Mouse (Mus musculus) hindbrain, postnatal 0 days (tissue): ENCODE results near the gene Nufip1. TPM values are rescaled to one million over a fixed set of nuclear protein-coding genes. Genes with fewer than 3 reads are reported as not detected.

ENCODE experiments used
- ATAC-seq: fragments of 200-750 bp; cut with Nextera tagmentation; 2 replicates; pipeline ENCODE4 v1.8.0; 2017; ENCODE audit warnings: mild to moderate bottlenecking, moderate TSS enrichment, moderate library complexity
- DNase-seq: peaks from one replicate; pipeline ENCODE4 v3.0.0-alpha.2; 2015; ENCODE audit warnings: low spot score
- H3K27ac ChIP-seq: fragments of 300-500 bp; sonication (generic); 2 replicates; pipeline ENCODE4 v1.5.1; 2014; ENCODE audit warnings: mild to moderate bottlenecking
- H3K27me3 ChIP-seq: fragments of 300-500 bp; sonication (generic); 2 replicates; pipeline ENCODE4 v1.6.1; 2014; ENCODE audit warnings: low read length, mixed read lengths; ENCODE audit not compliant: insufficient read depth
- H3K36me3 ChIP-seq: fragments of 300-500 bp; sonication (generic); 2 replicates; pipeline ENCODE4 v1.6.1; 2014; ENCODE audit warnings: low read length, mixed read lengths; ENCODE audit not compliant: insufficient read depth
- H3K4me1 ChIP-seq: fragments of 300-500 bp; sonication (generic); 2 replicates; pipeline ENCODE4 v1.6.1; 2014; ENCODE audit warnings: antibody characterized with exemption, low read length, mixed read lengths; ENCODE audit not compliant: insufficient read depth
- H3K4me2 ChIP-seq: fragments of 300-500 bp; sonication (generic); 2 replicates; pipeline ENCODE4 v1.6.1; 2014; ENCODE audit warnings: low read depth, mild to moderate bottlenecking, low read length, moderate library complexity, mixed read lengths
- H3K4me3 ChIP-seq: fragments of 300-500 bp; sonication (generic); 2 replicates; pipeline ENCODE4 v1.5.1; 2014; ENCODE audit warnings: low read length
- H3K9ac ChIP-seq: fragments of 300-500 bp; sonication (generic); replicated peaks from 2 replicates; pipeline ENCODE4 v1.6.1; 2014; ENCODE audit warnings: mild to moderate bottlenecking, low read length, moderate library complexity, mixed read lengths
- H3K9me3 ChIP-seq: fragments of 300-500 bp; sonication (generic); 2 replicates; pipeline ENCODE4 v1.6.1; 2016; ENCODE audit warnings: low read length, mixed read lengths
- CTCF ChIP-seq: IDR thresholded peaks from 2 replicates; pipeline ENCODE4 v1.5.1; 2016; ENCODE audit warnings: antibody characterized with exemption, control low read depth, low read depth
- WGBS: fragments of 180-500 bp; shearing (Covaris S2); extraction: QIAGEN DNeasy Blood & Tissue Kit; methylation state at CpG from one replicate; pipeline ENCODE4 v1.1.7; 2014; 5-methylcytosine and 5-hydroxymethylcytosine counted together
- polyA plus RNA-seq: library from polyadenylated mRNA; unstranded; fragments of >200 nt; fragmentation: Nextera tagmentation; extraction: Ambion mirVana; gene quantifications from 2 replicates; pipeline ENCODE4 v1.2.1, GENCODE M21; 2015
- total RNA-seq: library from RNA; depleted of rRNA; stranded (reverse); fragments of >200 nt; gene quantifications from 2 replicates; pipeline ENCODE4 v1.2.3, GENCODE M21; 2014

The Nufip1 gene
- total and polyA plus RNA-seq, 2 experiments from 2014 or later: 11.3 to 13.5 TPM

DNA sequence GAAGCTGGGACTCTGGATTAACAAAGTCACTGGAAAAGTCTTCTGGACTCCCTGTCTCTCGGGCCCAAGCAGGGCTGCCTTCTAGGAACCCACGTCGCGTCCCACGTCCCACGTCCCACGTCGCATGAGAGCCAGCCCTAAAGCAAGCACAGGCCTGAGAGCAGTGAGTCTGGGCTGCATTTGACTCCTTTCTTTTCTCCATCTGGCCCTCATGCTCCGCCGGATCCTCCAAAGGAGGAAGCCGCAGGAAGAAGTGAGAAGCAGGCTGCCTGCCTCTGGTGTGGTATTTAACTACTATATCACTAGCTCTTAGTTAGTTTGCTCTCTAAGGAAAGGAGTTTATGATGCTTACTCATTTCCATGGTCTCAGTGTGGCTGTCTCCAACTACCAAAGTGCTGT lies 39.8 kb downstream of the Nufip1 start:
- H3K4me2 ChIP-seq: no peak overlapping the region
- no peaks in the 10 kb centered on the region for H3K36me3 ChIP-seq
- no peak overlapping the region; the same call in 1 of the 2 replicates for H3K27ac ChIP-seq
- no peaks in the 10 kb centered on the region for H3K9me3 ChIP-seq
- H3K9ac ChIP-seq: no peak overlapping the region
- TF ChIP-seq CTCF: no peak
- no peak overlapping the region for H3K4me3 ChIP-seq
- no peak for DNase-seq
- no peaks in the 10 kb centered on the region for H3K27me3 ChIP-seq
- H3K4me1 ChIP-seq: no peaks in the 10 kb centered on the region
- ATAC-seq: no peak
- 74% methylated on average over 11 of the region's 11 CpGs for WGBS

DNA sequence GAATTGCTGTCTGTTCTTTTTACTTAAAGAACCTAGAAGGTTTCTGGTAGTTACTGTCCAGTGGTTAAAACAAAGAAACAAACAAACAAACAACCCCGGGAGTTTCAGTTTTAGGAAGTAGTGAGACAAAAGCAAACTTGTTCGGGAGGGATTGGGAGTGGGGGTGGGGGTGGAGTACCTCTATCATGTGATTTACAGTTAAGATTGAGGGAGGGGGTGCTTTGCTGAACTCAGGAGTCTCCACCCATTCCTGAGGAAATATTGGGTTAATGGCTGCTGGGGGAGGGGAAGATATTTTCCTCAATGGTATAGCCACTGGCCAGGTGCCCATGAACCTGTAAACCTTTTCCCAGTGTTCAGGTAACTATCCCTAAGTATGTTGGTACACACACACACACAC lies 40.3 kb downstream of the Nufip1 start:
- no peak for DNase-seq
- Histone ChIP-seq H3K27me3 (no peaks in the 10 kb centered on the region), H3K27ac (no peak overlapping the region), H3K36me3 (no peaks in the 10 kb centered on the region), H3K4me2 (no peak overlapping the region), H3K9me3 (no peaks in the 10 kb centered on the region), H3K9ac (no peak overlapping the region), H3K4me1 (no peaks in the 10 kb centered on the region), H3K4me3 (no peak overlapping the region)
- 64% methylated on average over 2 of the region's 2 CpGs for WGBS
- no peak for TF ChIP-seq CTCF
- ATAC-seq: no peak

DNA sequence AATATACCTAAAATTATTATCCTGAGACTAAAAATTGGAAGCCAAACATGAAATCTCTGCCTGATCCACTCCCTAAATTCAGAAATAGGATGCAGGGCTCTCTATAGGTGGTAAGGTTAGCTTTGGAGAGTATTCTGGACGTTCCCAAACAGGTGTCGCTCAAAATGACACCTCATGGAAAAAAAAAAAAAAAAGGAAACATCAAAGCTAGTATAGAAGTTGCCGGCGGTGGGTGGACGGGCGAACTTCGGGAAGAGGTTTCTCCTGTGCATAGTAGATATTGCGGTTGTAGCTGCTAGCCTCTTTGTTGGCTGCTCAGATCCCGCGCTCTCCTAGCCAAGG lies 41.1 kb downstream of the Nufip1 start:
- no peaks in the 10 kb centered on the region for H3K4me1 ChIP-seq
- H3K4me3 ChIP-seq: peak overlapping the region; percentile 77
- ATAC-seq: no peak
- H3K36me3 ChIP-seq: no peaks in the 10 kb centered on the region
- no peak for DNase-seq
- H3K4me2 ChIP-seq: peak overlapping the region; percentile 71
- whole genome bisulfite sequencing: under 1% methylated on average over 10 of the region's 10 CpGs
- no peak for TF ChIP-seq CTCF
- H3K27ac ChIP-seq: peak overlapping the region; percentile 97; the same call in 1 of the 2 replicates
- no peaks in the 10 kb centered on the region for H3K9me3 ChIP-seq
- H3K27me3 ChIP-seq: no peaks in the 10 kb centered on the region
- peak overlapping the region; percentile 71 for H3K9ac ChIP-seq

- DNase-seq (peak; percentile 98), ATAC-seq (peak; percentile 96)
- Histone ChIP-seq H3K9ac (peak overlapping the region; percentile 71), H3K27me3 (no peaks in the 10 kb centered on the region), H3K4me1 (no peaks in the 10 kb centered on the region), H3K27ac (peak overlapping the region; percentile 97), H3K4me2 (peak overlapping the region; percentile 71), H3K9me3 (no peaks in the 10 kb centered on the region), H3K36me3 (no peaks in the 10 kb centered on the region), H3K4me3 (peak overlapping the region; percentile 77)
- TF ChIP-seq CTCF: peak; percentile 65
- WGBS: under 1% methylated on average over 41 of the region's 41 CpGs
These were observed 41.7 kb downstream of the Nufip1 start for GRCm38 (mm10) chr14:76152162-76153002.

DNA sequence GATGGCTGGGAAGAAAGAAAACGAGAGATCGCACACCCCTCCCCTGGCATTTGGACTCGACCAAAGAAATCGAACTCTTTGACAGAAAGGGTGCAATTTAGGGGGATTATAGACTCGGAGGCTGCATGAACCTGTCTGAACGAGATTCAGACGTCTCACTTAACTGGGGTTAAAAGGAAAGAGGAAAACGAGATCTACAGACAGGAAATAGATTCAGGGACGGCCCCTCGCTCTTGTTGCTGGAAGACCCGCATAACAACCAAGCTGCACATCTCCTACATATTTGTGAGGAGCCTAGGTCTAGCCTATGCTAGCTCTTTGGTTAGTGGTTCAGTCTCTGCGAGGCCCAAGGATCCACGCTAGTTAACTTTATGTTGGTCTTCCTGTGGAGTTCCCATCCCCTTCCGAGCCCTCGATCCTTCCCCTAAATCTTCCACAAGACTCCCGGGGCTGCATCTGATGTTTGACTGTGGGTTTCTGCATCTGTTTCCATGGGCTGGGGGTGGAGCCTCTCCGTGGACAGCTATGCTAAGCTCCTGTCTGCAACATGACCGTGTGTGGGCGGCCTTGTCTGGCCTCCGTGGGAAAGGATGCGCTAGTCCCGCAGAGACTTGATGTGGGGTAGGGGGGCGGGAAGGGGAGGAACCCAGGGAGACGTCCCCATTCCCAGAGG lies 42.4 kb downstream of the Nufip1 start:
- H3K27me3 ChIP-seq: no peaks in the 10 kb centered on the region
- H3K4me2 ChIP-seq: peak overlapping the region; percentile 71
- DNase-seq: peak; percentile 58
- TF ChIP-seq CTCF: no peak
- ATAC-seq: peak; percentile 73
- no peaks in the 10 kb centered on the region for H3K36me3 ChIP-seq
- peak overlapping the region; percentile 41 for H3K9ac ChIP-seq
- WGBS: 5% methylated on average over 24 of the region's 24 CpGs
- peak overlapping the region; percentile 77 for H3K4me3 ChIP-seq
- peak overlapping the region; percentile 97 for H3K27ac ChIP-seq
- no peaks in the 10 kb centered on the region for H3K4me1 ChIP-seq
- no peaks in the 10 kb centered on the region for H3K9me3 ChIP-seq

DNA sequence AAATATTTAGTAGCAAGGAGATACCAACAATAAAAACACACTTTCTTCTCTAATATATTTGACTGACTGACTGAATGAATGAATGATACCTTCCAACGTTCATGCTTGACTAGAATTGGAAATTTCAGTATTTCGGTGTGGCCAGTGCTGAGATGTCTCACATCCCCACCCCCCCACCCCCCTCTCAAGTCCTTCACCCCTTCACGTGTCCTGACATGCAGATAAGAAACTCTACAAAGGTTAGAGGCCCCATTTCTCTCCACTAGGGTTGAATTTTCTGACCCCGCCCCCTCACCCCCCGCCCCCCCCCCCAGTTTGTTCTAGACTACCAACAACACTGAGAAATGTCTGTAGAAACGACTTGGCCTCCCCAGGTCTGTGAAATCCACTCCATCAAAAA lies 43.1 kb downstream of the Nufip1 start:
- H3K4me3 ChIP-seq: peak overlapping the region; percentile 77; the same call in 1 of the 2 replicates

More for the DNA sequence above, 43.1 kb downstream of the Nufip1 start:
- TF ChIP-seq CTCF: no peak
- Histone ChIP-seq H3K27ac (no peak overlapping the region), H3K27me3 (no peaks in the 10 kb centered on the region), H3K4me2 (peak overlapping the region; percentile 71), H3K36me3 (no peaks in the 10 kb centered on the region), H3K4me1 (no peaks in the 10 kb centered on the region), H3K9me3 (no peaks in the 10 kb centered on the region), H3K9ac (no peak overlapping the region; the same call in 1 of the 2 replicates)
- ATAC-seq (no peak), DNase-seq (no peak)
- 27% methylated on average over 6 of the region's 6 CpGs for WGBS
